Mouse (Mus musculus) urinary bladder, adult 2 months (tissue): ENCODE results near the gene Fra10ac1. TPM values are rescaled to one million over a fixed set of nuclear protein-coding genes. Genes with fewer than 3 reads are reported as not detected.

Experiments used
- DNase-seq: peaks from one replicate; pipeline ENCODE4 v3.0.0; 2022; ENCODE audit warnings: low spot score
- polyA plus RNA-seq: library from polyadenylated mRNA; depleted of rRNA; stranded (reverse); fragments of >200 nt; gene quantifications from 2 replicates; pipeline ENCODE4 v1.2.3, GENCODE M21; 2012; rRNA removed

Fra10ac1 gene
- polyA plus RNA-seq, 1 experiment, result 21.1 TPM

DNA sequence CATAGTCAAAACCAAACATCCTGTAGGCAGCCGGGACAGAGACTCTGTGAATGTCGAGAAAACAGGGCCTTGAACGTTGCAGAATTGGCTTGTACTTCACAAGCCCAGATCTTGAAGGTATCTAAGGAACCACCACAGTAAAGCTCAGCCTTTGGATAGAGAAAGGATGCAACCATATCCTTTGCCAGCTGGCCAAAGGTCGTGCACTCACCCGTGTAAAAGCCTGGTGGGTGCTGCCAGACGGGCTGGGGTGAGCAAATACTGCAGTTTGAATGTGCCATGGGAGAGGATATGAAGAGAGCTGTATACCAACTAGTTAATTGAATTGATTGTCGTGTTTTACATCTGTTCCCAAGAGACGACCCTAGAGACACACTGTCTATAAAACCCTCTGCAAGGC lies 8.1 kb upstream of the Fra10ac1 start:
- no peak for DNase-seq

GRCm38 (mm10) chr19:38228699-38229098 lies 4.7 kb upstream of the Fra10ac1 start:
- DNase-seq, result no peak

- DNase-seq, result no peak
Measured at GRCm38 (mm10) chr19:38224685-38225060, 717 bp upstream of the Fra10ac1 start.

DNA sequence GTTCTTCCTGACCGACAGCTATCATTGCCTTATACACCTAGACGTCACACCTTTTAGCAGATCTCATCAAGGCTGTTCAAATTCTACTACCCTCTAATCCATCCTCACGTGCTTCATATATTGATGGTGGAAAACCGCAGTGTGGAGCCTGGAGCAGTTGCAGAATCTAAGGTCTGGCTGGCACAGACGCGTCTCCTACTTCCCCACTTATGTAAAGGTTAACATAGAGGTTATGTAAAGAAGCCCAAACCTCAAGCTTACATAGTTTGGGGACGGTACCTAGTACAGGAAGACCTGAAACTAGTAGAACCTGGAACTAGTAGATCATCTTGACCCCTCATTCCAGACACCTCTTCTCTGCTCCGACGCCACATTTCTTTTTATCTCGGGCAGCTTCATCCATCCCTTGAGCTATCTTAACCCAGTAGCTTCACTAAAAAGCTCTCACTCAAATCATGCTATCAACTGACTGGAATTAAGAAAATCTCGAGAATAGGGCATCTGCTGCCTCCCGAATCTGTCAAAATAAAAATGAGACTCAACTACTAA lies 526 bp downstream of the Fra10ac1 start:
- no peak for DNase-seq

DNA sequence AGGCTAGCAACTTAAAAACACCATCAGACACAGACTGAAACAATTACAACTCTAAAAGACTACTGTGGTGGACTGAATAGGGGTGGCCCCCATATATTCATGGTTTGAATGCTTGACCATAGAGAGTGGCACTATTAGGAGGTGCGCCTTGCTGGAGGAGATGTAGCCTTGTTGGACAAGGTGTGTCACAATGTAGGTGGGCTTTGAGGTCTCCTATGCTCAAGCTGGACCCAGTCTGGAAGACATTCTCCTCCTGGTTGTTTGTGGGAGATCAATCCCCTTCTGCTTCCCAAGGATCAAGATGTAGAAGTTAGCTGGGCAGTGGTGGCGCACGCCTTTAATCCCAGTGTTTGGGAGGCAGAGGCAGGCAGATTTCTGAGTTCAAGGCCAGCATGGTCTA lies 6.3 kb downstream of the Fra10ac1 start:
- DNase-seq, result no peak

DNA sequence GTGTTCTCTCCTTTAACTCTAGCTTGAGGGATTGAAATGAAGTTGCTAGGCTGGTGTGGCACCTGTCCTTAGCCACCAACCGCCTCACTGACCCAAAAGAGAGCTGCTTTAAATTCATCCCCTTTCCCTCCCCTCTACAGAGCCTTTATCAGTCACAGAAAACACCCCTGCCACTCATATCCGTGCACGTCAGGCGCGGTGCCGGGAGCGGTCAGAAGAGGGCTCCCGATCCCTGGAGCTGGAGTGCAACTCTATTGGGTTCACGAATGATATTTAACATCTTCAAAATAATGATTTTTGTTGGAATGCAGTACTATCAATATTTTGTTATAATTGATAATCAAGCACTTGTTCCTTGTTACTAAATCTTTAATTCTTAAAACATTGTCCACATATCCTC lies 17.3 kb downstream of the Fra10ac1 start:
- DNase-seq, result no peak

GRCm38 (mm10) chr19:38198731-38199130 lies 25.2 kb downstream of the Fra10ac1 start:
- DNase-seq, result no peak

DNA sequence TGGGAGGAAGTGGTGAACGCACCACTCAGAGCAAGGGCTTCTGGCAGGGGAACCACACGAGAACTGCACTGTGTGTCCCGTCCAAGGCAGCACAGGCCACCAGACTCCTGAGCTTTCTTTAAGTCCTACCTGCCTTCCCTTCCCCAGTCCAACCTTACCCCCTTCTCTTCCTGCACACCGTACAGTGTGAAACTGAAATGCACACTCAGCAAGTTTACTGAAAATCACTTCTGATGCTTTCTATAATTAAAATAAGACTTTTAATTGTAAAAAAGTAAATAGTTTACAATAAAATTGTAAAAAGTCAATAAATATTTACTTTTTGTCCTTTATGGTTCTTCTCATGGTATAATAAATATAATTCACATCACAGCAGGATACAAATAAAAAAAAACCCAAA lies 28.7 kb downstream of the Fra10ac1 start:
- no peak for DNase-seq

DNA sequence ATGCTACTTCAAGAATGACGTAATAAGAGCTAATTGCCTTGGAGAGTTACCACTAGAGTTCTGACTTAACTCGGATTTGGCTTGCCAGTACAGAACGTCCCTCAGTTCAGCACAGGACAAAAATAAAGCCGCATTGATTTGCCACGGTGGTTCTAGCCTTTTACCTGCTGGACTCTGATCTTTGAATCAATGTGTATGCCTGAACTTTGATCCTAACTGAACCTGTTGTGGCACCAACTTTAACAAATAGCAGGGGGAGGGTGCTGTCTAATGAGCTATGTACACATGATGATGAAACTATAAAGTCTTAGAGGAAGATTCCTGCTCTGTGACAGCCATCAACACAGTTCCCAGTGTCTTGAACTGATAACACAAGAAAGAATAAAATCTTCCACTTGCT lies 32.5 kb downstream of the Fra10ac1 start:
- no peak for DNase-seq

GRCm38 (mm10) chr19:38190606-38191005 lies 33.4 kb downstream of the Fra10ac1 start:
- DNase-seq, result no peak

DNA sequence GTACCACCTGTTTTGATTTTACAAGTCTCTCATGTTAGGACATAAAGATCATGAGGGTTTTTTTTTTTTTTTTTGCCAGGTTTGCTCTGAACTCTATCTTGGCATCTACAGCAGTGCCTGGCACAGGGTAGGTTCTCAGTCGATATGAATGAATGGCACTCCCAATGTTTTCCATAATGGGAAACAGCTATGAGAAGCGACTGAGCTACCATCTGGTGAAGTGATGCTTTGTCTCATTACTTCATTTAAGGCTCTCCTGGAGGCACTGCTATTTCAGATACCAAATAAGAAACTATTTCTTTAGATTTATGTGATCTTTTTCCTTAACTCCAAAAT lies 36.6 kb downstream of the Fra10ac1 start:
- DNase-seq, result no peak

- no peak for DNase-seq
Measured at GRCm38 (mm10) chr19:38186631-38187344, 37.2 kb downstream of the Fra10ac1 start.

GRCm38 (mm10) chr19:38179675-38180074 lies 44.3 kb downstream of the Fra10ac1 start:
- no peak for DNase-seq

- no peak for DNase-seq
Measured at GRCm38 (mm10) chr19:38164633-38165032, 59.3 kb downstream of the Fra10ac1 start.

DNA sequence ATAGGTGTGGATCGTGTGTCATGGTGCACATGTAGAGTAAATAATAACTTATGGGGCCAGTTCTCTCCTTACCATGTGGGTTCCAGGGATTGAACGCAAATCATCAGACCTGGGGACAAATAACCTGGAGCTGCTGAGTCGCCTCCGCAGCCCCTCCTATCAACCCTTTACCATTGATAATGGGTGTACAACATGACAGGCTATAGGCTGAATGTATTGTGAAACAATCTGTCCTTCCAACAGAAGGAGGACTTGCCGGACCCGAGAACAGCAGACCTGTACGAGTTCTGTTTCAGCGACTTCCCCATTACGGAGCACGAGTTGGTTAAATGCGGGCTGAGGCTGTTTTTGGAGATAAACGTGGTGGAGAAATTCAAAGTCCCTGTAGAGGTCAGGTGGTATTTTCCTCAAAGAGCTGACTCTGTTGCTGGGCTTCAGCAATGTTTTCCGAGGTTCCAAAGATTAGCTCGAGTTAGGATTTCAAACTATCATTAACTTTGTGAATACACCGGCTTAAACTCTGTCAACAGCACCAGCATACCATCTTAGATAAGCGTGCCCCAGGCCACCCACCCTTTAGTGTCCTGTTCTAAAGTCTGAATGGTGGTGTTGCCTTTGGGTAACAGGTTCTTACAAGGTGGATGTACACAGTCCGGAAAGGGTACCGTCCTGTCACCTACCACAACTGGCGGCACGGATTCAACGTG lies 62.2 kb downstream of the Fra10ac1 start:
- DNase-seq, result no peak

DNA sequence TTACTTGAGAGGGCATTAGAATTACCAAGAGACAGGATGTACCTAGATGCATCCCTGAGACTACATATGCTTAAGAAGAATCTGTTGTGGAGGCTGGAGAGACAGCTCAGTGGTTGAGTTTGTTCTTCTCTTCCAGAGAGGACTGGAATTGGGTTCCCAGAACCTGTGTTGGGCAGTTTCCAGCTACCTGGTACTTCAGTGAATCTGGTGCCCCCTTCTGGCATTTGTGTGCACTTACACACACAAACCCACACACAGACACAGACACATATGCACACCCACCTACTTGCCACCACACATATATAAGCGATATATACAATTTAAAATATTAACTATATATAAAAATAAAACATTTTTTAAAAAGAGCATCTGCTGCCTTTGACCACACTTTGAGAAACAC lies 67.7 kb downstream of the Fra10ac1 start:
- no peak for DNase-seq

DNA sequence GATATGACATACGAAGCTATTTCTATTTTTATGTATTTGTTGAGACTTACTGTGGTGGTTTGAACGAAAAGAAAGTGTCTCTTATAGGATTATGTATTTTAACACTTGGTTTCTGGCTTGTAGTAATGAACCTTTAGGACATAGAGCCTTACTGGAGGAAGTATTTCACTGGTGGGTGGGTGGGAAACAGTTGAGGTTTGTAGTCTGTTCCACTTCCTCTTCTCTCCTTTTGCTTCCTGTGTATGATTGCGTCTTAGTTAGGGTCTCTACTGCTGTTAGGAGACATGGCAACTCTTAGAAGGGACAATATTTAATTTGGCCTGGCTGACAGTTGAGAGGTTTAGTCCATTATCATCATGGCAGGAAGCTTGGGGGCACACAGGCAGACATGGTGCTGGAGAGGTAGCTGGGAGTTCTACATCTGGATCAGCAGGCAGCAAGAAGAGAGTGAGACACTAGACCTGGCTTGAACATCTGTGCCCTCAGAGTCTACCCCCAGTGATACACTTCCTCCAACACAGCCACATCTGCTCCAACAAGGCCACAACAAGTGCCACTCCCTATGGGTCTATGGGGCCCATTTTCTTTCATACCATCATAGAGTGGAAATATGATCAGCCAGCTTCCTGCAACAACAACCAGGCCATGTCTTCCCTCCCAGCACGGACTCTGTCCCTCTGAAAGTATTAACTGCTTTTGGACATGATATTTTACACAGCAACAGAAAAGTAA lies 80.2 kb downstream of the Fra10ac1 start:
- DNase-seq, result no peak

Other genes starting within 250 kb of the Fra10ac1 start
- gene Myof, start 180.6 kb downstream of the Fra10ac1 start, polyA plus RNA-seq, result 377 and 428 TPM in 2 replicates
- 1.8 and 2.1 TPM in 2 replicates for gene Cep55, start 169.1 kb downstream of the Fra10ac1 start, polyA plus RNA-seq
- gene Ffar4, start 127.1 kb downstream of the Fra10ac1 start, polyA plus RNA-seq, result 1.0 and 1.9 TPM in 2 replicates
- 87.2 and 137 TPM in 2 replicates for gene Rbp4, start 98.9 kb downstream of the Fra10ac1 start, polyA plus RNA-seq
- not detected in 2 replicates for gene Pde6c, start 91.4 kb downstream of the Fra10ac1 start, polyA plus RNA-seq
- 1.0 and 1.4 TPM in 2 replicates for gene Lgi1, start 40.4 kb upstream of the Fra10ac1 start, polyA plus RNA-seq
- 36.8 and 60.7 TPM in 2 replicates for gene Slc35g1, start 171.8 kb upstream of the Fra10ac1 start, polyA plus RNA-seq